Mouse (Mus musculus): ENCODE measurements around the gene Ap1ar.
"Not testable (repeated sequence)": the region's sequence is repeated elsewhere in the genome, so short reads cannot be mapped to it uniquely, and the experiment has no call there.

- not testable (repeated sequence) for TF ChIP-seq POLR2A, CTCF (IDR thresholded peaks at IDR 0.05; ENCODE audit: insufficient read depth, low read depth, low read length)
Observed at GRCm38 (mm10) chr3:127783680-127784079, 53.6 kb downstream of the Ap1ar start.
